Mouse (Mus musculus) ES-E14 (cell line): Measurements from ENCODE around the gene Gm973. TPM values are rescaled to one million over a fixed set of nuclear protein-coding genes. Genes with fewer than 3 reads are reported as not detected.

Experiments used
- DNase-seq: peaks from one replicate; pipeline ENCODE4 v3.0.0-alpha.2; 2013; ENCODE audit warnings: low read depth, low spot score
- H3K27ac ChIP-seq: 2 replicates; pipeline ENCODE4 v1.5.1; 2012; ENCODE audit warnings: low read depth, mild to moderate bottlenecking, low read length, moderate library complexity, mixed read lengths; ENCODE audit not compliant: poor library complexity, insufficient read depth, severe bottlenecking
- H3K36me3 ChIP-seq: 2 replicates; pipeline ENCODE4 v1.6.1; 2012; ENCODE audit warnings: mild to moderate bottlenecking, low read length, moderate library complexity, mixed read lengths; ENCODE audit not compliant: control insufficient read depth, poor library complexity, insufficient read depth, severe bottlenecking
- H3K4me1 ChIP-seq, 2 experiments: fragments of 150-350 bp in 1 of 2; sonication (generic) in 1 of 2; 2 replicates each; pipeline ENCODE4 v1.6.1; 2012; ENCODE audit warnings: low read length in 2 of 2, mild to moderate bottlenecking in 1 of 2, mixed read lengths in 1 of 2; ENCODE audit not compliant: control insufficient read depth in 2 of 2, insufficient read depth in 2 of 2, poor library complexity in 1 of 2
- H3K4me3 ChIP-seq, 2 experiments: fragments of 150-350 bp in 1 of 2; sonication (generic) in 1 of 2; 2 replicates each; pipeline ENCODE4 v1.5.1; 2012; ENCODE audit warnings: low read length in 2 of 2, low read depth in 1 of 2, mild to moderate bottlenecking in 1 of 2, mixed read lengths in 1 of 2; ENCODE audit not compliant: insufficient read depth in 1 of 2, poor library complexity in 1 of 2, severe bottlenecking in 1 of 2
- H3K9ac ChIP-seq: 2 replicates; pipeline ENCODE4 v1.6.1; 2012; ENCODE audit warnings: low read depth, mild to moderate bottlenecking, low read length, mixed read lengths; ENCODE audit not compliant: poor library complexity, insufficient read depth, severe bottlenecking
- H3K9me3 ChIP-seq: fragments of 150-350 bp; sonication (generic); 2 replicates; pipeline ENCODE4 v1.6.1; 2012; ENCODE audit warnings: low read depth, mild to moderate bottlenecking, low read length; ENCODE audit not compliant: control insufficient read depth, insufficient read depth
- CHD2 ChIP-seq: IDR thresholded peaks from 2 replicates; pipeline ENCODE4 v1.6.1; 2014; ENCODE audit warnings: mild to moderate bottlenecking, low read depth, low read length, inconsistent platforms
- HCFC1 ChIP-seq: IDR thresholded peaks from 2 replicates; pipeline ENCODE4 v1.6.1; 2012; ENCODE audit warnings: low read length, inconsistent platforms, borderline replicate concordance; ENCODE audit not compliant: insufficient read depth
- MAFK ChIP-seq: IDR thresholded peaks from 2 replicates; pipeline ENCODE4 v1.6.1; 2014; ENCODE audit warnings: mild to moderate bottlenecking, low read depth, low read length, inconsistent platforms; ENCODE audit not compliant: insufficient read depth
- ZC3H11A ChIP-seq: IDR thresholded peaks from 2 replicates; pipeline ENCODE4 v1.6.1; 2012; ENCODE audit warnings: low read depth, mild to moderate bottlenecking, inconsistent platforms, low read length, borderline replicate concordance
- ZNF384 ChIP-seq: IDR thresholded peaks from 2 replicates; pipeline ENCODE4 v1.6.1; 2012; ENCODE audit warnings: low read depth, low read length, inconsistent platforms
- in situ Hi-C, 2 experiments: fragments of 600-800 bp; cut with MboI; formaldehyde crosslinking; loops; one replicate each; pipeline ENCODE4 v1.15.1; 2025; ENCODE audit warnings: low sequenced_read_pairs in 2 of 2, inconsistent platforms in 1 of 2; ENCODE audit not compliant: unreplicated experiment in 2 of 2
- total RNA-seq: library from RNA; depleted of rRNA; stranded (reverse); fragments of 300-350 nt; gene quantifications from 2 replicates; pipeline ENCODE4 v1.2.3, GENCODE M21; 2012

Gm973 gene
- total RNA-seq, 1 experiment: 5.8 TPM

DNA sequence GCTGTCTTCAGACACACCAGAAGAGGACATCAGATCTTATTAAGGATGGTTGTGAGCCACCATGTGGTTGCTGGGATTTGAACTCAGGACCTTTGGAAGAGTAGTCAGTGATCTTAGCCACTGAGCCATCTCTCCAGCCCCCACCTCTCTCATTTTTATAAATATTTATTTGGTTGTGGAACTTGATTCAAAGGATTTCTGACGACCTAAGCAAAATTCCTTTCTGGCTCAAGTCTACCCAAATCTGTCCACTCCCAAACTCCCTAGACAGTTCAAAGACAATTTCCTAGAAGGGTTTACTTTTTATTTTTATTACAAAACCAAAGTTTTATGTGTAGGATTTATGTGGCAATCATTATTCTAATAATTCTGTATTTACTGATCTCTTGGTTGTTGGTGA lies 73.2 kb downstream of the Gm973 start:
- Histone ChIP-seq H3K27ac (no peak overlapping the region), H3K36me3 (no peaks in the 10 kb centered on the region), H3K4me1 (peaks cover 2 to 8% of the 10 kb centered on the region in 2 experiments; a peak in 3 of 4 replicates), H3K9me3 (no peaks in the 10 kb centered on the region), H3K4me3 (no peak overlapping the region), H3K9ac (no peak overlapping the region)
- no peak for TF ChIP-seq CHD2
- peak; percentile 56; the same call in 1 of the 2 replicates for TF ChIP-seq MAFK
- in situ Hi-C loops: no loop called here
- DNase-seq: no peak

DNA sequence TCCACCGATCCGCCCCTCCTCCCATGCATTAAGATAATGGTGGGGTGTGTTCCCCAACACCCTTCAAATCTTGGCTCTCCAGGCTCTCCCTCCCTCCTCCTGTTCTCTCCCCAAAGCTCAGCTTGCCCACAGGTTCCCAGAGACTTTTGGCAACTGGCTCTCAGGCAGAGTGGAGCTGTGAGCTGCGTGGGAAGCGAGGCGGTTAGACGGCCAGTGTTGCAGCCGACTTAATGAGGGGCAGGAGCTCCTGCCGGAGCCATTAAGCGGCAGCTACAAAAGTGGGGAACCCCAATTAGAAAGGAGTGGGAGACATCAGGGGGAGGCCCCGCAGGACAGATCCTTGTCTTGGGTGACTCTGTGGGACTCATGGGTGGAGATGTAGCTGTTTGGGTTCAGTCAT lies 76.3 kb downstream of the Gm973 start:
- TF ChIP-seq HCFC1 (no peak), ZC3H11A (no peak), MAFK (no peak), ZNF384 (no peak), CHD2 (no peak)
- H3K4me1 ChIP-seq: peaks cover 0 to 5% of the 10 kb centered on the region in 2 experiments; a peak in 1 of 4 replicates
- H3K4me3 ChIP-seq: no peak overlapping the region
- no peak overlapping the region for H3K27ac ChIP-seq
- H3K9me3 ChIP-seq: no peaks in the 10 kb centered on the region
- in situ Hi-C loops: no loop called here
- no peak for DNase-seq
- H3K9ac ChIP-seq: no peak overlapping the region
- no peaks in the 10 kb centered on the region for H3K36me3 ChIP-seq

DNA sequence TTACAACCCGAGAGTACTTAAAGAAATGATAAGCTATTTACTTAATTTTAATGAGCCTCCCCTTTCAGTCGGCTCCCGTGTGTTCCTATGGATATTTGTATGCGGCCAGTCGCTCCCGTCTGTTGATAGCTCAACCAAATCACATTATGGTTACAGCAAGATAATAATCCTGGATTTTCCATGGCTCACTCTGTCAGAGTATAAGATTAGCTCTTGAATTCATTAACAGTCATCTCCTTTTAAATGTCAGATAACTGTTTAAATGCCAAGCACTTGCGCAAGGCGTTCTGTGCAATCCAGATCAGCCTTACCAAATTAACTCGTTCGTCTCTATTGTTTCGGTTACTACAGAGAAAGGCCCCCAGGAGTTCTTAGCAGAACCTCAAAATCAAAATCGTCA lies 76.8 kb downstream of the Gm973 start:
- Histone ChIP-seq H3K9me3 (no peaks in the 10 kb centered on the region), H3K9ac (no peak overlapping the region), H3K36me3 (no peaks in the 10 kb centered on the region), H3K4me1 (peaks cover 0 to 5% of the 10 kb centered on the region in 2 experiments; a peak in 1 of 4 replicates), H3K27ac (no peak overlapping the region), H3K4me3 (no peak overlapping the region)
- TF ChIP-seq ZNF384: no peak
- no peak for TF ChIP-seq MAFK
- in situ Hi-C loops: no loop called here
- DNase-seq: no peak

DNA sequence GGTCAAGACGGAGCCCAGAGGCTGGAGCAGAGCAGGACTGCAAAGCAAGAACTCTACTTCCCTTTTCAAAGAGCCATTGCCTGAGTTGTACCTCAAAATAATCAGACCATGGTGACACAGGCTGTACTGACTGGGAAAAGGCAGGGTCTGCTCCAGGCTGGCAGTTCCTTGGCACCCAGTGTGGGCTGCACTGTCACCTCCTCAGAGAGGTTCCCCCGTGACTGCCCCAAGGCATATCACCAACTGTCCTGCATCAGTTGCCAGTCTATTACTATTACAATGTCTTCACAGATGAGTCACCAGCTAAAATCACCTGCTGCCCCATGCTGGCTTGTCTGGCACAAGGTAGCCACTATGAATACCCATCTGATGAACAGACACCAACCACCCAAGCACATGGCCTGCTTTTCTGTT lies 77.6 kb downstream of the Gm973 start:
- peaks cover 0 to 5% of the 10 kb centered on the region in 2 experiments; a peak in 1 of 4 replicates for H3K4me1 ChIP-seq
- DNase-seq: no peak
- TF ChIP-seq HCFC1: no peak
- TF ChIP-seq ZNF384: no peak
- no peak for TF ChIP-seq CHD2
- no peak for TF ChIP-seq MAFK
- TF ChIP-seq ZC3H11A: no peak
- in situ Hi-C loops: no loop called here
- H3K36me3 ChIP-seq: no peaks in the 10 kb centered on the region
- no peak overlapping the region for H3K4me3 ChIP-seq
- H3K27ac ChIP-seq: no peak overlapping the region
- no peaks in the 10 kb centered on the region for H3K9me3 ChIP-seq
- no peak overlapping the region for H3K9ac ChIP-seq

DNA sequence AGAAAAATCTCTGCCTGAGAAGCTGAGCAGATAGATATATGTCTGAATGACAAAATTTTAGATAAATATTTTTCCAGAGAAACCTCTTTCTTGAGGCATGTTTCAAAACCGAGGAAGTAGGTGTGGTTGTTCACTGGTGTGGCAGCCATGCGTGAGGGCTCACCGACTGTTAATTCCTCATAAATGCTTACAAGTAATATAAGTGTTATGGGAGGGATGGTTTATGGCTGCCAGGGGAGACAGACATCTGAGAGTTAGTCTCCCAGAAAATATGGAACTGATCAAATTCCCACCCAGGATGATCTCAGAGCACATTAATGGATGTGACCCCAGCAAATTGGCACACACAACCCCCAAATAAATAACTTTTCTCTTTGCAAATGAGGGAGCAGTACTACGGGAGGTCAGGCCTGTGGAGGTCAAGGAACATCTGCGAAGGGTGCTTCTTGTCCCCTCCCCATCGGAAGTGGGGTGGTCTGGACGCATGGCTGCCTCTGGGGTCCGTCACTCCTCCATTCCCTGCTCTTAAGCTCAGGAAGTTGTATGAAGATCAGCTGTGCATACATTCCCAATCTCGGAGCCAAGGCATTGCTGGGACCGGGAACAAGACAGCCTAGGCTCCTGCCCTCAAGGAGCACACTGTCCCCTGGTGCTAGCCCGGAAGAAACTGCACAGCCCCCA lies 78.7 kb downstream of the Gm973 start:
- Histone ChIP-seq H3K9ac (no peak overlapping the region), H3K36me3 (no peaks in the 10 kb centered on the region), H3K4me3 (no peak overlapping the region), H3K4me1 (peaks cover 0 to 5% of the 10 kb centered on the region in 2 experiments; a peak in 1 of 4 replicates), H3K27ac (no peak overlapping the region), H3K9me3 (no peaks in the 10 kb centered on the region)
- in situ Hi-C loops: no loop called here
- DNase-seq: no peak
- TF ChIP-seq ZNF384: no peak
- TF ChIP-seq ZC3H11A: no peak
- TF ChIP-seq CHD2: no peak
- no peak for TF ChIP-seq HCFC1
